ENCODE assay signal across 13 mouse cellular contexts in genomic region chr11:76995966-76996672, GRCm38 (mm10). TPM values are rescaled to one million over a fixed set of nuclear protein-coding genes. Genes with fewer than 3 reads are reported as not detected.
A peak's percentile ranks its signal among the peaks of the same experiment; 100 is the strongest.
DNase-seq lines count a peak whose midpoint lies in the region; ATAC-seq and TF ChIP-seq lines count a peak whose summit lies in the region.
"Had no signal": no experiment of that assay in that cellular context is flagged by ENCODE, and none has a peak within 500 bp of the region (broad histone marks: within the 10 kb centered on the region; RNA-seq: fewer than 3 reads in every experiment).

No protein-coding gene starts in this region.

- DNase-seq in heart, adult 11 months, result peak; percentile 87
- no peak for DNase-seq in heart, postnatal 10 days
- no peak for DNase-seq in stomach, postnatal 0 days (ENCODE audit: low spot score)
- no peak for DNase-seq in thymus, postnatal 14 days
- DNase-seq in midbrain, postnatal 0 days (ENCODE audit: low spot score), result no peak
- DNase-seq: adrenal gland, postnatal 14 days; cerebellum, postnatal 25 days; thymus, postnatal 25 days had no signal

- H3K27ac ChIP-seq in stomach, embryonic 15.5 days, result no peak overlapping the region
- H3K27ac ChIP-seq in stomach, postnatal 0 days (replicated peaks), result no peak overlapping the region
- no peak overlapping the region for H3K27ac ChIP-seq in lung, embryonic 16.5 days (ENCODE audit: low read length)
- H3K27ac ChIP-seq in midbrain, postnatal 0 days (ENCODE audit: low read depth, low read length), result no peak overlapping the region
- H3K27ac ChIP-seq: hindbrain, postnatal 0 days; midbrain, embryonic 15.5 days had no signal

- no peak overlapping the region for H3K9ac ChIP-seq in stomach, embryonic 15.5 days
- H3K9ac ChIP-seq in stomach, postnatal 0 days (ENCODE audit: low read length), result no peak overlapping the region
- H3K9ac ChIP-seq in lung, embryonic 16.5 days (ENCODE audit: low read length), result no peak overlapping the region
- H3K9ac ChIP-seq in midbrain, postnatal 0 days (replicated peaks; ENCODE audit: low read length, poor library complexity, severe bottlenecking), result no peak overlapping the region
- H3K9ac ChIP-seq: midbrain, embryonic 15.5 days had no signal

- peaks cover 13% of the 10 kb centered on the region for H3K4me1 ChIP-seq in stomach, embryonic 15.5 days
- 0 out of 2 replicates have a peak, but pooled peaks cover 2% of the 10 kb centered on the region for H3K4me1 ChIP-seq in stomach, postnatal 0 days (replicated peaks; ENCODE audit: control insufficient read depth, insufficient read depth)
- peaks cover 2% of the 10 kb centered on the region; the same call in 1 of the 2 replicates for H3K4me1 ChIP-seq in lung, embryonic 16.5 days (replicated peaks; ENCODE audit: control insufficient read depth, insufficient read depth, low read length)
- H3K4me1 ChIP-seq in midbrain, postnatal 0 days (ENCODE audit: insufficient read depth, low read length), result no peaks in the 10 kb centered on the region

- no peak for TF ChIP-seq EP300 in stomach, postnatal 0 days (optimal IDR thresholded peaks at IDR 0.05)

- H3K36me3 ChIP-seq in stomach, embryonic 15.5 days, result no peaks in the 10 kb centered on the region
- no peaks in the 10 kb centered on the region for H3K36me3 ChIP-seq in stomach, postnatal 0 days (ENCODE audit: control insufficient read depth, insufficient read depth, low read length)
- no peaks in the 10 kb centered on the region for H3K36me3 ChIP-seq in lung, embryonic 16.5 days (ENCODE audit: control insufficient read depth, insufficient read depth, low read length)
- no peaks in the 10 kb centered on the region for H3K36me3 ChIP-seq in midbrain, postnatal 0 days (ENCODE audit: insufficient read depth, low read length)
- H3K36me3 ChIP-seq: midbrain, embryonic 15.5 days had no signal

- 52% methylated on average over 20 of the region's 20 CpGs for WGBS in stomach, embryonic 15.5 days
- 60% methylated on average over 20 of the region's 20 CpGs for WGBS in stomach, postnatal 0 days
- 39% methylated on average over 20 of the region's 20 CpGs for WGBS in lung, embryonic 16.5 days
- WGBS in midbrain, postnatal 0 days, result 57% methylated on average over 20 of the region's 20 CpGs

- ATAC-seq in stomach, embryonic 15.5 days (ENCODE audit: insufficient read depth, low FRiP score, low read depth), result no peak
- no peak for ATAC-seq in stomach, postnatal 0 days (ENCODE audit: low FRiP score, low TSS enrichment)
- ATAC-seq in lung, embryonic 16.5 days (ENCODE audit: low read depth), result no peak
- ATAC-seq in cerebellum, adult (ENCODE audit: insufficient number of reproducible peaks, low FRiP score, low TSS enrichment), result no peak
- ATAC-seq in midbrain, postnatal 0 days (ENCODE audit: low FRiP score), result no peak
- ATAC-seq: hindbrain, postnatal 0 days; midbrain, embryonic 15.5 days had no signal

- 0 out of 2 replicates have a peak overlapping the region, but pooled peaks have one; percentile 3 for H3K4me2 ChIP-seq in stomach, embryonic 15.5 days
- H3K4me2 ChIP-seq in stomach, postnatal 0 days (replicated peaks; ENCODE audit: low read depth), result no peak overlapping the region
- 0 out of 2 replicates have a peak overlapping the region, but pooled peaks have one; percentile 9 for H3K4me2 ChIP-seq in lung, embryonic 16.5 days (ENCODE audit: low read depth, low read length)
- no peak overlapping the region for H3K4me2 ChIP-seq in midbrain, postnatal 0 days (ENCODE audit: low read depth, low read length, poor library complexity, severe bottlenecking)

- no peak for TF ChIP-seq CTCF in stomach, postnatal 0 days (IDR thresholded peaks at IDR 0.05; ENCODE audit: low read depth)
- no peak for TF ChIP-seq CTCF in midbrain, postnatal 0 days (IDR thresholded peaks at IDR 0.05)

- no peaks in the 10 kb centered on the region for H3K9me3 ChIP-seq in stomach, embryonic 15.5 days
- H3K9me3 ChIP-seq in stomach, postnatal 0 days (ENCODE audit: control insufficient read depth, low read length), result no peaks in the 10 kb centered on the region
- H3K9me3 ChIP-seq in lung, embryonic 16.5 days (ENCODE audit: control insufficient read depth, low read length), result no peaks in the 10 kb centered on the region
- no peaks in the 10 kb centered on the region for H3K9me3 ChIP-seq in midbrain, postnatal 0 days (ENCODE audit: low read length)
- H3K9me3 ChIP-seq: midbrain, embryonic 15.5 days had no signal

- intact Hi-C loops in heart, postnatal 10 days (cut with DNase I), result loop anchor here (2.0 kb wide), 1 partner anchor 75 kb away; no protein-coding TSS in a partner anchor

- H3K27me3 ChIP-seq in stomach, embryonic 15.5 days (replicated peaks), result peaks cover 41% of the 10 kb centered on the region
- H3K27me3 ChIP-seq in stomach, postnatal 0 days (ENCODE audit: control insufficient read depth, insufficient read depth, low read length), result 0 out of 2 replicates have a peak, but pooled peaks cover 2% of the 10 kb centered on the region
- peaks cover 32% of the 10 kb centered on the region for H3K27me3 ChIP-seq in lung, embryonic 16.5 days (ENCODE audit: control insufficient read depth, insufficient read depth, low read depth, low read length)
- peaks cover 32% of the 10 kb centered on the region for H3K27me3 ChIP-seq in midbrain, postnatal 0 days (ENCODE audit: insufficient read depth, low read length)

- no peak overlapping the region for H3K4me3 ChIP-seq in stomach, embryonic 15.5 days (replicated peaks)
- no peak overlapping the region for H3K4me3 ChIP-seq in stomach, postnatal 0 days (ENCODE audit: low read depth, low read length)
- no peak overlapping the region for H3K4me3 ChIP-seq in lung, embryonic 16.5 days (ENCODE audit: low read length)
- H3K4me3 ChIP-seq in midbrain, postnatal 0 days (ENCODE audit: low read depth, low read length), result no peak overlapping the region
- H3K4me3 ChIP-seq: midbrain, embryonic 15.5 days had no signal

RNA-seq across cellular contexts. Expression of gene Slc6a4, which starts 2.3 kb away (rescaled TPM):
- 1 to 10 TPM in 1 of 2 experiments, under 1 TPM in 1; 0.60 to 1.3 TPM for total RNA-seq in heart, postnatal 10 days (2021)
- 4.5 and 5.5 TPM in 2 replicates for polyA plus RNA-seq in stomach, embryonic 15.5 days (2015; fragmentation: Nextera tagmentation; extraction: Ambion mirVana)
- polyA plus RNA-seq in stomach, postnatal 0 days (2015; fragmentation: Nextera tagmentation; extraction: Ambion mirVana), result 0.29 and 0.30 TPM in 2 replicates
- 1.4 and 1.5 TPM in 2 replicates for polyA plus RNA-seq in lung, embryonic 16.5 days (2015; fragmentation: Nextera tagmentation; extraction: Ambion mirVana)
- 27.6 and 36.0 TPM in 2 replicates for total RNA-seq in midbrain, postnatal 0 days (2014; rRNA removed)
- 9.9 and 10.9 TPM in 2 replicates for polyA plus RNA-seq in midbrain, postnatal 0 days (2015; fragmentation: Nextera tagmentation; extraction: Ambion mirVana)

Comparison
In these comparisons a context has a peak if more than half of its experiments do, and no peak if none do; other contexts are left out.
1. H3K4me2 ChIP-seq: peak in stomach, embryonic 15.5 days (single experiment) and lung, embryonic 16.5 days (single experiment); none in stomach, postnatal 0 days (single experiment) and midbrain, postnatal 0 days (single experiment).